In genomic region chr6:125282721-125283120, GRCm38 (mm10) we compare ENCODE assay signal across 15 mouse cellular contexts. TPM values are rescaled to one million over a fixed set of nuclear protein-coding genes. Genes with fewer than 3 reads are reported as not detected.
"Had no signal": no experiment of that assay in that cellular context is flagged by ENCODE, and none has a peak within 500 bp of the region (broad histone marks: within the 10 kb centered on the region; RNA-seq: fewer than 3 reads in every experiment).

No protein-coding gene starts in this region.

RNA-seq across cellular contexts. Expression of gene Tuba3a, which starts 3.1 kb away (rescaled TPM):
- polyA plus RNA-seq: heart, embryonic 12.5 days; heart, embryonic 14.5 days; heart, embryonic 16.5 days; heart, postnatal 0 days; hindbrain, embryonic 10.5 days; hindbrain, embryonic 11.5 days; hindbrain, embryonic 12.5 days; hindbrain, embryonic 13.5 days; hindbrain, embryonic 14.5 days; hindbrain, embryonic 15.5 days; hindbrain, postnatal 0 days; intestine, embryonic 15.5 days; intestine, postnatal 0 days; kidney, embryonic 14.5 days had no signal

RNA-seq across cellular contexts. Expression of gene Scnn1a, which starts 37.7 kb away (rescaled TPM):
- polyA plus RNA-seq: inflammation-experienced regulatory T-cells, adult 6 months had no signal
